Mouse (Mus musculus): Measurements from ENCODE around the gene Gm49425. TPM values are rescaled to one million over a fixed set of nuclear protein-coding genes. Genes with fewer than 3 reads are reported as not detected.

The Gm49425 gene
- polyA plus RNA-seq, 1 experiment: not detected

DNA sequence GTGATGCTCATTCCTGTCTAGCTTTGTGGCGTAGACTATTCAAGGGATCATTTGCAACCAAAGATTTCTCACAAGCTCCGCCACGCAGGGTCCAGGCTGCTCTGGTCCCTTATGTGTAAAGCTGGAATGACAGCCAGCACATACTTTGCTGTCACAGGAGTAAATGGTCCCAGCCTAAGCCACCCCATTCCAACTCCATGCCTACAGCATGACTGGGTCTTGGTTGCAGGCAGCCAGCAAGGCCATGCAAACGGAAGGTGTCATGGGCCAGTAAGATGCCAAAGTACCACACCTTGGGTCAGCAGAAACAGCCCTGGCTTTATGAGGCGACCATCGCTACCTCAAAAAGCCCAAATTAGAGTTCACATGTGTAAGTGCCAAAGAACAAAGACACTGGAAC, 23.3 kb downstream of the Gm49425 start:
- 92% methylated on average over 6 of the region's 6 CpGs for WGBS
- DNase-seq (ENCODE audit: low read depth, low spot score): no peak

DNA sequence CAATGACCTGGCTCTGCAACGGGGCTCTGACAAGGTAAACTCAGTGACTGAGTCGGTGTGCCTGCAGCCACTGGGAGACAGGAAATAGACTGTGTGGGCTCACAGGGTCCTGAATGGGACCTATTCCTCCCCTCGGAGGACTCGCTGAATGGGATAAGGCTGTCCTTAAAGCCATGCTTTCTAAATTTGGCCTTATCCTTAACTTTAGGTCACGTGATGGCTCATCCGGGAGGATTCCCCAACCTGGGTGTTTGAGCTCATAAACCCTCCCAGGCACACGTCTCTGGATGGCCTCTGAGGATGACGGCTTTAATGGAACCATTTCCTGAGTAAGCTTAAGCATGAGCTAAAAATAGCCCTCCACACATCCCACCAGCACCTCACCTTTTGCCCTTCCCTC, 24.3 kb downstream of the Gm49425 start:
- no peak for DNase-seq (ENCODE audit: low read depth, low spot score)
- WGBS: 36% methylated on average over 8 of the region's 8 CpGs

DNA sequence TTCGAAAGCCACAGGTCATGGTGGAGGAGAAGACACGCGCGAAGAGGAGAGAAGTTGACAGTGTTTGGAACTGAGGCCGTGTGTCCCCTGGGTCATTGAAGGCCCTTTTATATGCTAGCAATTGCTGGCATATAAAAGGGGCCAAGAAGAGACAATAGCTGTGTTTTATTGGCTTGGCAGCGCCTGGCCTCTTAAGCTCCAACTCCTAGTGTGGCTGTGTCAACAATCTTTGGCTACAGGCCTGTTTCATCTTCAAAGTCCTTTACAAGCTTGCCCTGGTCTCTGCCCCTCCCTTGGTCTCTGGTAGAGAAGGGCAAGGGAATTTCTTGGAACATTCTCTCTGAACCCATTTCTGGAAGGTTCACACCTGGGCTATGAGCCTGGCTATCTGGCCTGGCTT, 25.6 kb downstream of the Gm49425 start, which contains the start of gene Krt83:
Krt83 (minus strand) TSS at position 82 of the 400 bp plus-strand sequence.
- DNase-seq (ENCODE audit: low read depth, low spot score): peak; percentile 52
- WGBS: 15% methylated on average over 6 of the region's 6 CpGs

DNA sequence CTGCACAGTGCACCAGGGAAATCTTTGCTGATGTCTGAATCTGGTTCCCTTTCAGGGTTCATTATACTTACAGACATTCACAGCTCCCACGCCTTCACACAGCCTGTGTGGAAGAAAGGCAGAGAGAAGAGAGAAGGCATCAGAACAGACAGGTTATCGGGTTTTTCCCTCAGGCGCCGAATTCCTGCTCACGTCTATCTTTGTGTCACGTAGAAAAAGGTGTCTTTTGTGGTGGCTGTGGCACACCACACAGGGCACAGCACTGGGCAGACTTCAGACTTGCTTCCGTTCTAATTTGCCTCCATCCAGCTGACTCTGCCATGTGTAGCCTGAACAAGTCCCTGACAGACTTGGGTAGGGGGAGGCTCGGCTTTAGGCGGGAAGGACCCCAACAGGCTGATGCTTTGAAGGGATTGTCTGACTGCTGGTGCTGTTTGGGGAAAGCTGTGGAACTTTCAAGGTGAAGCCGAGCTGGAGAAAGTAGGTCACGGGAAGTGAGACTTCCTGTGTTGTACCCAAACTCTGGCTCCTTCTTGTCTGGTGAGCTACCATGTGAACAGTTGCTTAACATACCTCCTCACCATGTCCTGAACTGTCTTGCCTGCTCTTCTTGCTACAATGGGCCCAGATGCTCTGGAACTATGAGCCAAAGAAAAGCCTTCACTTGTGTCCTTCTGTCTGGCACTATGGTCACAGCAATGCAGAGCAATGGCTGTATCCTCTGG, 31.0 kb downstream of the Gm49425 start:
- WGBS: 84% methylated on average over 11 of the region's 11 CpGs
- no peak for DNase-seq (ENCODE audit: low read depth, low spot score)

DNA sequence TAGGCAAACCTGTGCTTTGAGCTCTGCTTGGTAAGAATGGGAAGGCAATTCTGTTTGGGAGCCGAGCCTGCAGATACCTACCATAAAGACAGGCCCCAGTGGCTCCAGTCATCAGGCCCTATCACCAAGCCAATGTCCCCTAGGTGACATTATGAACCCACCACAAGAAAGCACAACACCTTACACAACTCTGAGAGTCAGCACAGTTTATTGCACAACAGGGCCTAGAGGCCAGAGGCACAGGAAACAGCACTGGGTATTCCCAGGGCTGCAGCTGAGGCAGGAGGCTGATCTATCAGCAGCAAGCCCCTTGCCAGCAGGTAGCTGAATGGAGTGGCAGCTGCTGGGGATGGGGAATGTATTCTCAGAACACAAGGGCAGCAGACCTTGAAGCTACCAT, 32.1 kb downstream of the Gm49425 start:
- WGBS: 83% methylated on average over 1 of the region's 1 CpGs
- no peak for DNase-seq (ENCODE audit: low read depth, low spot score)

DNA sequence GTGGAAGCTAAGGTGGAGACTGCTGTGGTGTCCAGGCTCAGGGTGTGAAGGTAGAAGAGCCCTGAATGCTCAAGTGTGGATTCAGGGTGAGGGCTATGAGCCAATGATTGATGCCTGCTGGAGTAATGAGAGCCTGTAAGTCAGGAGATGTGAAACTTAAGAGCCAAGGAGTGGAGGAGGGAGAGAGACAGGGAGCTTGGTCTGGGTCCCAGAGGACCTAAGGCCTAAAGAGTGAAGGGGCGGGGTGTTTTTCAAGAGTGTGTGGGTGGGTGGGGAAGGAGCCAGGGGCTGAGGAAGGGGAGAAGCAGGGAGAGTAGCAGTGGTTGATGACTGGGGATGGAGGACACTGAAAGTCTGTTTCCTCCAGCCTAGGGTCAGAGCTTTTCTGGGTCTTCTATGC, 33.4 kb downstream of the Gm49425 start:
- 100% methylated on average over 1 of the region's 1 CpGs for WGBS

DNA sequence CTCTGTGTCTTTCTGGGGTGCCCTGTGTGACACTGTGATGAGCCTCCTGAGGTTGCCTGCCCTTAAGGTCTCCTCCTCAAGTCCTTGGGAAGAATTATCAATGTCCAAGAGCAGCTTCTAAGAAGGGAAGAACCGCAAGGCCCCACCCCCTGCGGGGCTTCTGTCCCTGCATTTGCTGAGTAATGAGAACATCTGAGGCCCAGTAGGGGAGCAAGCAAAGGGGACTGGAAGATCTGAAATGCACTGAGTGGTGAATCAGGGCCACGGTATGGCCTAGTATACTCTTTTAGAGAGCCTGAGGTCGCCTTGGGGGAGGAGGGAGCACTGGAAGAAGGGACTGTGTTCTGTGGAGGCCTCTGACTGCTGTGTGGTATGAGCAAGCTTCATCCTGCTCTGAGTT, 35.0 kb downstream of the Gm49425 start:
- WGBS: 58% methylated on average over 4 of the region's 4 CpGs
- DNase-seq (ENCODE audit: low read depth, low spot score): no peak

More for the DNA sequence above, 33.4 kb downstream of the Gm49425 start:
- DNase-seq (ENCODE audit: low read depth, low spot score): no peak

DNA sequence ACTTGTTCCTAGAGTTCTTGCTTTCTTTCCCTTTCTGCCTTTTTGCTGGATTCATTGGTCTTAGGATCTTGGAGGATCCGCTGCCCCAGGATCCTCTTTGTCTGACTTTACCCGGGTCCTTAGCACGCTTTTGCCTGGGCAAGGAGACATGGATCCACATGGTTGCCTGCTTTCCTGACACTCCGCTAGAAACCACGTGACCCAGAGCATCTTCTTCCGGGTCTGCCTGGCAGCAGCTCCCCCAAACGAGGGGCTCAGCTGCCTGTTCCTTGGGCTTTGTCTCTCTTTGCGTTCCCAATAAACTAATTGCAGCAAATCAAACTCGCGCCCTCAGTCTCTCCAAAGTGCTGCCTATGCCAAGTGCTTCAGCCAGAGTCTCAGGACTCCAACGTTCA, 37.4 kb downstream of the Gm49425 start:
- 25% methylated on average over 11 of the region's 11 CpGs for WGBS
- DNase-seq (ENCODE audit: low read depth, low spot score): no peak

DNA sequence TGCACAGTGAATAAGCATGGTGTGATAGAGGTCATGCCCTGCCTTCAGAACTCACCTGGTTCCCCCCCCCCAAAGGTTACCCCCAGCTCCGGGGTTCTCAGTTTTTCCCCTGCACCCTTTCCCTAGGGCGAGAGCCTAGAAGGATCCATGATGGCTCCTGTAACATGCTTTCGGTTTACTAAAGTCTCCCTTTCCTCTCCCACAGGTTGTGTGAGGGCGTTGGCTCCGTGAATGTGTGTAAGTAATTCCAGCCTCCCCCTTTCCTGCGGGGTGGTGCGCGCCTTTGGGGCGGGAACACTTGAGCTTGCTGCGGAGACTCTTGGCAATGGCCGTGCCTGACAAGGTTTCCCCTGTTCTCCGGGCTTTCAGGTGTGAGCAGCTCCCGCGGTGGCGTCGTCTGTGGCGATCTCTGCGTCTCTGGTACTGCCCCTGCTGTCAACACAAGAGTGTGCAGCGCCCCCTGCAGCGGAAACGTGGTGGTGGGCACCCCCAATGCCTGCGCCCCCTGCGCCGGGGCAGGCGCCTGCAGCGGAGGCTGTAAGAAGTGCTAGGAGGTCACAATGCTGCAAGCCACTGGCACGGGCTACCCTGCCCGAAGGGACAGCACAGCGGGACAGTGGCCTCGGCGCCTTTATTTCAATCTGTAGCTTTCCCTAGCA, 37.9 kb downstream of the Gm49425 start:
- peak; percentile 16 for DNase-seq (ENCODE audit: low read depth, low spot score)
- 3% methylated on average over 31 of the region's 31 CpGs for WGBS

DNA sequence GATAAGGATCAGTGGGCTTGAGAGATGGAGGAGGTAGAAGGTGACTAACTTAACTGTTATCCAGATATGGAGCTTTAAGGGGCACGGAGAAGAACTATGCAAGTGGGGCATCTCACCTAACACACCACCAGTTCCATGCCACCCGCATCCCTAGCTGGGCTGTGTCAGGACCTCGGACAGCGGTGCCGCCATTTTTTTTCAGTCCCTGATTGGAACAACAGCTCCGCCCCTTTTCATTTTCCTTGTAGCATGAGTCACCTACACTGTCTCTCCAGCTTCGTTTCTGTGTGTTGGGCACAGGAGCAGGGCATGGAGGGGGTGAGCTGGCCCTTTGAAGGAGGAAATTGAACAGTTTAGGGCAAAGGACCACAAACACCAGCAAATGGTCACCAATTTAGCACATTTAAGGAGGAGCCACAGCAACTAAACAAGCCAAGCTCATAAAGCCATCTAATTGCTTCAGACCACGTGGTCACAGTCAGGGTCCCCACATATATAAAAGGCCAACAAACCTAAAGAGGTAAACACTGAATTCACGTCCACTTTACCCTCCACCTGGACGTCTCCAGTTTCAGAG, 44.0 kb downstream of the Gm49425 start, which contains the start of gene Krt86:
Krt86 (plus strand) TSS at position 527 of the 577 bp plus-strand sequence.
- DNase-seq (ENCODE audit: low read depth, low spot score): no peak
- 11% methylated on average over 10 of the region's 10 CpGs for WGBS

DNA sequence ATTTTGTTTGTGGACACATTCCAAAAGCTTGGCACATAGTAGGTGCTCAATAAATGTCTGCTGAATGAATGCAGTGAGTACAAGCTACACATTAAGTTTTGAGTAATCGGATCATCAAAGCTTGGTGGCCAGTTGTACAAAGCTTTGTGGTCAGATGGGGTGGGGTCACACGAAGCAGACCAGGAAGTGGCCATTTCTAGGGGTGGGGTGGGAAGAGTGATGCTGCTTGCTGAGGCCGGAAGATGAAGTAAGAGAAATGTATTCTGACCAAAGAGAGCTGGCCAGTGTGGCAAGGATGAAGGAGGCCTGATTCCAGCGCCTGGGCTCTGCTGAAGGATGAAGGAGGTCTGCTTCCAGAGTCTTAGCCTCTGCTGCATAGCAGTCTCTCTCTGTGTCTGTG, 48.0 kb downstream of the Gm49425 start:
- DNase-seq (ENCODE audit: low read depth, low spot score): no peak
- WGBS: 59% methylated on average over 4 of the region's 4 CpGs

Other genes starting within 250 kb of the Gm49425 start
- gene Atg101, start 233.0 kb downstream of the Gm49425 start, polyA plus RNA-seq (2012; rRNA removed): 36.1 and 37.9 TPM in 2 replicates
- gene 6030408B16Rik, start 224.0 kb downstream of the Gm49425 start, polyA plus RNA-seq (2012; rRNA removed): not detected in 2 replicates
- 1.0 and 1.1 TPM in 2 replicates for gene Krt80, start 147.1 kb downstream of the Gm49425 start, polyA plus RNA-seq (2012; rRNA removed)
- 33.0 and 44.4 TPM in 2 replicates for gene Krt7, start 106.2 kb downstream of the Gm49425 start, polyA plus RNA-seq (2012; rRNA removed)
- 0.62 and 1.3 TPM in 2 replicates for gene Krt87, start 78.5 kb downstream of the Gm49425 start, polyA plus RNA-seq (2012; rRNA removed)
- gene Krt88, start 69.5 kb downstream of the Gm49425 start, polyA plus RNA-seq (2012; rRNA removed): 0.09 and 0.12 TPM in 2 replicates
- gene Krt81, start 53.5 kb downstream of the Gm49425 start, polyA plus RNA-seq (2012; rRNA removed): not detected in 2 replicates
- 0.09 TPM in 1 of 2 replicates, not detected in the other for gene Krt86, start 43.8 kb downstream of the Gm49425 start, polyA plus RNA-seq (2012; rRNA removed)
- 0.07 and 0.25 TPM in 2 replicates for gene Krt83, start 25.7 kb downstream of the Gm49425 start, polyA plus RNA-seq (2012; rRNA removed)
- gene Krt84, start 15.6 kb upstream of the Gm49425 start, polyA plus RNA-seq (2012; rRNA removed): 0.32 and 1.5 TPM in 2 replicates
- not detected in 2 replicates for gene Krt82, start 33.4 kb upstream of the Gm49425 start, polyA plus RNA-seq (2012; rRNA removed)
- 0.04 TPM in 1 of 2 replicates, not detected in the other for gene Krt90, start 45.7 kb upstream of the Gm49425 start, polyA plus RNA-seq (2012; rRNA removed)
- gene Krt75, start 56.6 kb upstream of the Gm49425 start, polyA plus RNA-seq (2012; rRNA removed): not detected in 2 replicates
- gene Gm5414, start 110.9 kb upstream of the Gm49425 start, polyA plus RNA-seq (2012; rRNA removed): not detected in 2 replicates
- not detected in 2 replicates for gene Gm5478, start 130.1 kb upstream of the Gm49425 start, polyA plus RNA-seq (2012; rRNA removed)
- gene Krt6b, start 163.0 kb upstream of the Gm49425 start, polyA plus RNA-seq (2012; rRNA removed): not detected in 2 replicates
- 0.04 TPM in 1 of 2 replicates, not detected in the other for gene Krt6a, start 177.0 kb upstream of the Gm49425 start, polyA plus RNA-seq (2012; rRNA removed)
- gene Krt5, start 195.6 kb upstream of the Gm49425 start, polyA plus RNA-seq (2012; rRNA removed): 0.07 and 0.14 TPM in 2 replicates
- not detected in 2 replicates for gene Krt71, start 225.8 kb upstream of the Gm49425 start, polyA plus RNA-seq (2012; rRNA removed)